Mouse (Mus musculus) spleen, embryonic (tissue): ENCODE measurements around the gene Maged2.
"Not testable (repeated sequence)": the region's sequence is repeated elsewhere in the genome, so short reads cannot be mapped to it uniquely, and the experiment has no call there.

Source experiments
- CTCF ChIA-PET: fragments of 350-600 bp; sonication (Branson Sonifier 250); formaldehyde crosslinking; loops from one replicate; lab custom pipeline; 2022; lab: Charles Lee

Gene Maged2

GRCm38 (mm10) chrX:150814139-150814469 is at the start of gene Maged2:
Maged2 (minus strand) TSS chrX:150814345.
- CTCF ChIA-PET: no interaction called here

GRCm38 (mm10) chrX:150848230-150848629 is 34.1 kb upstream of the Maged2 start:
- CTCF ChIA-PET: no interaction called here

GRCm38 (mm10) chrX:150845480-150846205 is 31.5 kb upstream of the Maged2 start:
- CTCF ChIA-PET: not testable (repeated sequence)

GRCm38 (mm10) chrX:150843257-150843656 is 29.1 kb upstream of the Maged2 start:
- CTCF ChIA-PET: not testable (repeated sequence)

GRCm38 (mm10) chrX:150830297-150830696 is 16.2 kb upstream of the Maged2 start:
- CTCF ChIA-PET: no interaction called here

- CTCF ChIA-PET: no interaction called here
Measured at GRCm38 (mm10) chrX:150817278-150817677, 3.1 kb upstream of the Maged2 start.

- CTCF ChIA-PET: no interaction called here
Measured at GRCm38 (mm10) chrX:150815601-150816000, 1.5 kb upstream of the Maged2 start.

- CTCF ChIA-PET: no interaction called here
Measured at GRCm38 (mm10) chrX:150813464-150814138, 544 bp downstream of the Maged2 start.

GRCm38 (mm10) chrX:150812787-150813298 is 1.3 kb downstream of the Maged2 start:
- CTCF ChIA-PET: no interaction called here

GRCm38 (mm10) chrX:150800987-150801386 is 13.2 kb downstream of the Maged2 start:
- CTCF ChIA-PET: not testable (repeated sequence)

- CTCF ChIA-PET: not testable (repeated sequence)
Measured at GRCm38 (mm10) chrX:150798493-150799177, 15.5 kb downstream of the Maged2 start.
